Mouse (Mus musculus) erythroblast, adult 5-6 weeks (primary cell): ENCODE measurements around the gene Brd1. TPM values are rescaled to one million over a fixed set of nuclear protein-coding genes. Genes with fewer than 3 reads are reported as not detected.
A peak's percentile ranks its signal among the peaks of the same experiment; 100 is the strongest.
"Not testable (repeated sequence)": the region's sequence is repeated elsewhere in the genome, so short reads cannot be mapped to it uniquely, and the experiment has no call there.

Source experiments
- ATAC-seq: replicated peaks from 2 replicates; pipeline ENCODE4 v1.8.0; 2016; ENCODE audit warnings: moderate number of reproducible peaks, mild to moderate bottlenecking, moderate TSS enrichment, inconsistent platforms; ENCODE audit not compliant: poor library complexity, low FRiP score, severe bottlenecking
- total RNA-seq, 2 experiments: library from RNA; stranded (forward) in 1 of 2; stranded (reverse) in 1 of 2; fragments of 150-400 nt in 1 of 2; fragments of 200-764, 138-1000 nt in 1 of 2; gene quantifications; 2 replicates each; pipeline versions ENCODE4 v1.2.3 to v1.2.4; 2015 to 2017; ENCODE audit warnings: low replicate concordance in 2 of 2

Gene Brd1
- total RNA-seq, 2 experiments from 2014 or later: 11.1 to 39.0 TPM

DNA sequence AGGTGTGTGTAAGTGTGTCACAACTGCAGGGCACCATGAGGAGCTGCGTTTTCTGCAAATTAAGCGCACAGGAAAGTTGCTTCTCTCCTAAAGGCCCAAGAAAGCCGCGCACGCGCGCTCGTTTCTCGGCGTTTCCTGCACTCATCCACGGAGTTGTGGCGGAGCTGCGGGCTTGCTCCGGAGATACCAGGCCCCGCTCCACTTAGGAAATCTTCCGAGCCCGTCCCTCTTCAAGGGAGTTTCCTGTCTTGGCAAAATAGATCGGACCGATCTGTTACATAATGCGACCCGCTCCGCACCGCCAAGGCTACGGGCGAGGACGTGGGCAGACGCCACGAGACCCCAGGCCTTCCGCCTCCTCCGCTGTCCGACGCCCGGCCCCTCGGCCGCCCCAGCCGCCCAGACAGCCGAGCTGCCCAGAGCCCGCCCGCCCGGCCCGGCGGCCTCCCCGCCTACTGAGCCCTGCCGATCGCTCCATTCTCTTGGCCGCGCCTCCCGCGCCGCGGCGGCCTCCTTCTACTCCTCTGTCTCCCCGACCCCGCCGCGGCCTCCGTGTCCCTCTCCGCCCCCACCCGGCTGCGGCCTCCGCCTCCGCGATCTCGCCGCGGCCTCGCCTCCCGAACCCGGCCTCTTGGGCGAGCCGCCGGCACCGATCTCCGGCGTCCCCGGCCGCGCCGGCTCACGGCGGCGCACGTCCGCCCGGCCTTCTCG is 837 bp downstream of the Brd1 start:
- ATAC-seq: peak; percentile 55

DNA sequence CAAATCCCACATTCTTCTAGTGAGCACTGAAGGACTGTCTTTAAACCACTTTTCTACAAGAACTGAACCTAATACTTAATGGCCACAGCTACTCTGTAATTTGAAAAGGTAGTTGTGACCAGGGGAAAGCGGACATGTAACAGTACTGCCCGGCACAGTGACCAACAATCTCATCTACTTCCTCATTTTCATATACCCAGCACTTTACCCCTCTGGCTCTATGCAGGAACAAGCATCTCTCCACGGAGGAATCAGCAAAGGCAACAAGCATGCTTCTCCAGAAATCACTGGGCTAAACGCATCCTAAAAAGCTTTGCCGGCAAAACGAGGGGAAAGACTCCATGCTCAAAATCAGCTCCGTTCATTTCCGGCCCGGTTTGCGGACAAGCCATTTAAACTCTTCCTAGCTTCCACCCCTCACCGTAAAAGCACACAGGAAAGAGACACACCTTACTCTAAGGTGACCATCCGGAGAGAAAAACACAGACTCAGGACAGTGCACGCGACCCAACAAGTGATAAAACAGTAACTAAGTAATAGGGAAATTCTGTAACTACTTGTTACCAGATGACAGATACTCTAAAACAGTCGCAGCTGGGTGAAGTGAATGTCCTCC is 1.5 kb downstream of the Brd1 start:
- peak; percentile 13; the same call in 1 of the 2 replicates for ATAC-seq

DNA sequence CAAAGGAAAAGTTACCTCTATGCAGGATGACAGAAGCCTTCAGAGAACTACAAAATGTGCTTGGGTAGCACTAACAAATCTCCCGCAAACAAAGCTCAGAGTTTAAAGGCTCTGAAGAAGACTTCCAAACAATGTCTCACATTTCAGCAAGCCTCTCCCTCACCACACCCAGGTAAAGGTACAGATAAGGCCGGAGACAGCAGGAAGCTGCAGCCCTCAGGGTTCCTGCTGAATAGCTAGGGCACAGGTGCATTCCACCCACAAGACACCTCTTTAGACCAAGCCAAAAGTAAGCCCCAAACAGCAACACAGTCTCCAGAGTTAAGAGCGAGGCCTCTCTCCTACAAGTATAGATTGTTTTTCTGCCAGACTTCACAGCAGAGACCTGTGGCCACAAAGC is 3.3 kb downstream of the Brd1 start:
- no peak for ATAC-seq

DNA sequence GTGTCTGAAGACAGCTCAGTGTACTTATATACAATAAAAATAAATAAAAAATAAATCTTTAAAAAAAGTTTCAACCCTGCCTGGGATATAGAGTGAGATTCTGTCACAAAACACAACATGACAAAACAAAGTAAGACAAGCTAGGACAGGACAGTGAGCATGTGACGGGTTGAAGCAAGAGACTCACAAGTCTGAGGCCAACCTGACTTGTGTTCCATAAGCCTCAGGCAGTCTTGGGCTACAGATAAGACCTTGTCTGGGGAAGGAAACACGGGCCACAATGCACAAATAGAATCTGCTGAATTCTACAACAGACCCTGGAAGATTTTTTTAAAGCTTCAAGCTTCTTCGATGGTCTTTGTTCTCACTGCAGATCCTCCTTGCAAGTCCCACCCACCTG is 6.8 kb downstream of the Brd1 start:
- no peak for ATAC-seq

DNA sequence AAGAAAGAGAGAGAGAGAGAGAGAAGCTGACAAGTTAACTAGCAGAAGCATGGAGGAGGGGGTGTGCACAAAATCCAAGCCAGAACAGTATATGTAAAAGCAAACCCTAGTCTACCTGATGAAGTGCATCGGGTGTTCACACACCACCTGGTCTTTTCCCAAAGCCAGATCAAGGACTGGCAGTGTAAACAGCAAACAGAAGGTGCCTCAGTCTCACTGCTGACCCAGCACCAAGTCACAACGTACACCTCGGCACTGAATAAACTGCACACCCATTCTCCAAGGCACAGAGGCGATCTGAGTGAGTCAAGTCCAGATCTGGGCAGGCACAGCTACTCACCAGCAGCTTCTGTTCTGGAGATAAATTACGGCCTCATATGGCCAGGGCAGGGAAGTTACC is 9.0 kb downstream of the Brd1 start:
- ATAC-seq: no peak

DNA sequence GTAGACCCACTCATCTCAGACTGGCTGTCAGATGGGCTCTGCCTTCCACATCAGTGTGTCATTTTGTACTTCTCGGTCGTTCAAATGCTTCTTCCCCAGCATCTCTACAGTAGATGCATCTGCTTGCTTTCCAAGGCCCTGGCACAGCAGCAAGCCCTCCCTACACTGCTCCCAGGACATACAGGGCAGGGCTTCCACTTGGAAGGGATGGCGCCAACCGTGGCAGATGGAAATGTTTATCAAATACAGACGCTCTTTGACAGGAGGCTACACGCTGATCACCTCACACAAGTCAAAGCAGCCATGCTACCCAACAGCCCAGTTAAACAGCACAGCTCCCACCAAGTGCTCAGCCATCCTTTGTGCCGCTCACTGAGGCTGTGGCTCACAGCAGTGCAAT is 9.7 kb downstream of the Brd1 start:
- no peak for ATAC-seq

DNA sequence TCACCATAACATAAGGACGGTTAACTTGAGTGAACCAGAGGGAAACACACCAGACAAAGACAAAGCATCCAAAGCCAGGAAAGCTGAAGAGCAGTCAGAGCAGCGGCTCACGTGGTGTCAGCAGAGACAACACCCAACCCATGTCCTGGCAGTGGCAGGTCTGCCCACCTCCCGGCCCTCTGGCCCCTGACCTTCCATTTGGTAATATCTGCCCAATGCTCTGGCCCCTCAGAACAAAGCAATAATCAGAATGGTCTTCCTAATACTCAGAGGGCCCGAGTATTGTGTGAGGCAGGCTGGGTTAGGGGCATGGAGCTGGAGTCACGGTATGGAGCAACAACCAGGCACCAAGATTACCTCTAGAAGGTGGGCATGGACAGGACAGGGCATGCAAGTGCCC is 10.8 kb downstream of the Brd1 start:
- ATAC-seq: no peak

DNA sequence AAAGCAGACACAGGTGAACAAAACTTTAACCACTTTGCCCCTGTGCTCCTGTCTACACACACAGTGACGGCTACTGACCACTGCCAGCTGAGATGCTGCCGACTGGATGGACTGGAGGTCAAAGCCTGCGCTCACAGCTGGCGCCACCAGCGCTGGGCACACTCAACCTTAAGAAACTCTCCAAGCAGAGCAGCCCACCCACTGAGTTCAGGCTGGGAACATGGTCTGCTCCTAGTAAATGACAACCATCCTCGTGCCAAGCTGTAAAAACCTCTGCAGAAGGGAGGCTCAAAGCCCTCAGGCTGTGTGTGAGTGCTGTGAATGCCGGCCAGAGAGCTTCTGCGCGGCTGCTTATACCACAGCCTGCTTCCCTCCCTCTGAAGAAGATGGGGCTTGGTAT is 16.8 kb downstream of the Brd1 start:
- no peak for ATAC-seq

DNA sequence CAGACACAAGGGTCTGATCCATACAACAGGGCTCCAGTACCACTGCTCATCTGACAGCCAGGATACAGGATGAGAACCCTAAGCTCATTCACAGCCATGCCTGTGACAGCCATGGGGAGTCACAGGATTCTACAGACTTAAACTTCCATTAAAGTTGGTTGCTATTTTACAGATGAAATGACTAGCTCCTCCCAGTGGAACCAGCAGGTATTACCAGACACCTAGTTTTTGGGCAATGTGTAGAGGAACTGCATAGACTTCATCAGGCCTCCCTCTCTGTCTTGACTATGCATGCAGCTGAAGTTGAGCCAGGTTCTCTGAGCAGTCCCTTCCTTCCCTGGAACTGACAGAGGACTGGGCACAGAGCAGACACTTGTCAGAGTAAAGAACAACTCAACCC is 17.7 kb downstream of the Brd1 start:
- peak; percentile 70 for ATAC-seq

DNA sequence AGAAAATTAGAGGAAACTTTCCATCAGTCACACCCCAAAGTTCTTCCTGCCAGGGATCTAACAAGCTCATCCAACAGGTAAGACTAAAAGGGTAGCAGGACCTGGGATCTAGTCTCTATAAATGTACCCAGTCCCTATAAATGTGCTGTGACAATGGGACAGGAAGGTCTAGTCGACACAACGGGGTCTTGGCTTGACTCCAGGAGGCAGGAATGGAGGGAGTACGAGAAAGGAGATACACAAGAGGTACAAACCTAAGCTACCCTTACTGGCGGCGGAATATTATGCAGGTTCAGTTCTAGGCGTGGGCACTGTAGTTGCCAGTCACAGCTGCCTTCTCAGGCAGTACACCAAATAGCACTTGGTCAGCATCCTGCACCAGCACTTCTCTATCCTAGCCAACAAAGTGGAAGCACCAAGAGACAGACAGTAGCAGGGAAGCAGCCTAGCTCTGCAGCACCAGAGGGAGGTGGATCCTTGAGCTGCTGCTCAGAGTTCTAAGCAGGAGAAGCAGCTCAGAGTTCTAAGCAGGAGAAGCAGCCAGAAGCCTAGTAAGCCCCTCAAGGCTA is 19.9 kb downstream of the Brd1 start:
- ATAC-seq: no peak

DNA sequence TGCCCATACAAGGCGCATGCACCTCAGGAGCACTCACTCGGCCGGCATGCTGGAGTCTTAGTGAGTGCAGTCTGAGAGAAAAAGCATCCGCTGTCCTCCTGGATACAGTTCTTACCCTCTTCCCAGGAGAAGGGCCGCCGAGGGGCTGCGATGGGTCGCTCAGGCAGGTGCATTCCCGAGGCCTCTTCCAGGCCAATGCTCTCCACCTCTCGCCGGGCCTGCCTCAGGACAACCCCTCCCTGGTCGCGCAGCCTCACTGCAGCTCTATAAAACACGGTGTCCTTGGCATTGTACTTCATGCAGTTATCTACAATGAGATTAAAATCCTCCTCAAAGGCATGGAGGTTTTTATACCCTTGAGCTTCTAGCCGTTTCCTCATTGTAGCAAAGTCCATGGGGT is 21.5 kb downstream of the Brd1 start:
- no peak for ATAC-seq

DNA sequence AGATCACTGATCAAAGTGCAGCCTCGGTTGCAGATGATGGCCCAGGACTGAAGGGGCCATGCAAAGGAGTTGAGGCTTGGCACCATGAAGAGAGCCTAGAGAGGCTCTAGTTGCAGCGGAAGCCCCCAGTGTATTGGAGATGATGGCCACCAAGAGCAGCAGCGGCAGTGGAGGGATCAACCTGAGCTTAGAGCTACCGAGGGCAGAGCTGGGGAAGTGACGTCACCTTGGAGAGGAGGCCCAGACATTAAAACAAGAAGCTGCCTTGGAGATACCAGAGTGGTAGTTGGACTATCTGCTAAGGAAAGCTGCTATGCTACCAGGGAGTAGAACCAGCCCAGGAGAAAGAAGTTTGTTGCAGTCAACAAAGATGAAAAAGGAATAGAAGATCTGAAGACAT is 24.2 kb downstream of the Brd1 start:
- ATAC-seq: no peak

DNA sequence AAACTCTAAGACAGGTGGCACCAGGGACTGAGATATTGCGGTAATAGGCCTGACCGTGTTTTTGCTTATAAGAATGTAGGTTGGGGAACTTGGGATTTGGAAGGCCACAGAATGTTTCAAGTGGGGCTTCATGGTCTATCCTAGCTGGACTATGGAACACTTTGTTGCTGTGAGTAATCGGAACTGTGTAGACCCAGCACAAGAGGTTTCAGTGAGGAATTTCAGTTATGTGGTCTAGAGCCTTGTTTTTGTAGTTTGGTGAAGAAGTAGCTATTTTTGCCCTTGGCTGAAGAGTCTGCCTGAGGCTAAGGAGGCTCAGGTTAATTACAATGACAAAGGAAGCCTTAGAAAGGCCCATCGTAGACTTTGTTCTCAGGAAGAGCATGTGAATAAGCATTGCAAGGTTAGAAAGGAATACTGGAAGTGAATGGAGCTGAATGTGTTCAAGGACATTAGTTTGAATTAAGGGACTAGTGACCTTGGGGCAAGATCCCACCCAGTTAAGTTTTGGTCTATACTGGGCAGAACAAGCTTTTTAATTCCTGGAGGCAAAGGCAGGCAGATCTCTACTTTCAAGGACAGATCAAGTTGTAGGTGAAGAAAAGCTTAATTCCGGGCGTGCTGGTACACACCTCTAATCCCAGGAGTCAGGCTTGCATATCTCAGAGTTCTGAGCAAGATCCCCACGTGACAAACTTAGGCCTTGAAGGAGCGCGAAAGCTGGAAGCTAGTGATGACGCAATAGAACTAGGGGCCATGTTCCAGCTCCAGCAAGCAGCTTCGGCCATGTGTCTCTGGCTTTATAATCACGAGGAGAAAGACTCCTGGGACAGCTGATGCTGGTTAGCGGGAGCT is 25.1 kb downstream of the Brd1 start:
- ATAC-seq: no peak

DNA sequence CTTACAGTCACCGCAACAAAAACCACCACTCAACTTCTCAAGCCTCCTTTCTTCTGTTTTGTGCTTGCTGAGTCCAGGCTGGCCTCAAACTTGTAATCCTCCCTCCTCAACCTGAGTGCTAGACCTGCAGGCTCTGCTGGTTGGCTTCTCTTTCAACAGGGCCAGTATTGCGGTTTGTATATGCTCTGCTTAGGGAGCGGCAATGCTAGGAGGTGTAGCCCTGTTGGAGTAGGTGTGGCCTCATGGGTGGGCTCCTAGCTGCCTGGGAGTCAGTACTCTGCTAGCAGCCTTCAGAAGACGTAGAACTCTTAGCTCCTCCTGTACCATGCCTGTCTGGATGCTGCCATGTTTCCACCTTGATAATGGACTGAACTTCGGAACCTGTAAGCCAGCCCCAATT is 25.8 kb downstream of the Brd1 start:
- no peak for ATAC-seq

DNA sequence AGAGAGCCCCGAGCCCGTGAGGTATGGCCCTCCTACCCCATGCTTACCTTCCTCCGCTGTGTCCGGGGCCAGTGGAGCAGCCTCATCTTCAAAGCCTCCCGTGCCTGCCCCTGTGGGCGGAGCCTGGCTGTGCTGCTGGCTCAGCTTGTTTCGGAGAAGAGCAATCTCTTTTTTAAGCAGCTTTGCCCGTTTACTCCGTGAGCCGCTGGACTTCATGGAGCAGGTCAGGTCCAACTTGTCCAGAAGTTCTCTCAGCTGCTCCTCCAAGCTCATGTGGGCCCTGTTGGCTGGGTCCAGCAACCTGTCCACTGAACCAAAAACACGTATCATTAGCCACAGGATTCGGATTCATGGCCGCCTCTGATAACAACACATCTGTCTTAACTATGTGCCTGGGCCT is 27.0 kb downstream of the Brd1 start:
- not testable (repeated sequence) for ATAC-seq

DNA sequence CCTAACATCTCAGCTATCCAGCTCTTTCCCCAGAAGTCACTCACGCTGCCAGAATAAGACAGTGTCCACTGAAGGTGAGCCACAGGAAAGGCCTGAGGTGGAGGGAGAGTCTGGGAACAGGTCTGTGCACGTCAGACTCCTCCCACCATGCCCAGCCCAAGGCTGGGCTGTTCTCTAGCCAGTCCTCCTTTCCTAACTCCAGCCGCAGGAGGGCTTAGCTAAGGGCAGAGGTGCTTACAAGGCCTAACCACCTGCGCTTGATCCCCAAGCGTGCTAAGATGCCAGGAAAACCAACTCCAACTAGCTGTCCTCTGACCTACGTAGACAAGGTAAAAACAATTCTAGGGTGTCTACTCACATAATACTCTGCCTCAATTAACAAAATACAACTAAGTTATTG is 27.7 kb downstream of the Brd1 start:
- no peak for ATAC-seq

DNA sequence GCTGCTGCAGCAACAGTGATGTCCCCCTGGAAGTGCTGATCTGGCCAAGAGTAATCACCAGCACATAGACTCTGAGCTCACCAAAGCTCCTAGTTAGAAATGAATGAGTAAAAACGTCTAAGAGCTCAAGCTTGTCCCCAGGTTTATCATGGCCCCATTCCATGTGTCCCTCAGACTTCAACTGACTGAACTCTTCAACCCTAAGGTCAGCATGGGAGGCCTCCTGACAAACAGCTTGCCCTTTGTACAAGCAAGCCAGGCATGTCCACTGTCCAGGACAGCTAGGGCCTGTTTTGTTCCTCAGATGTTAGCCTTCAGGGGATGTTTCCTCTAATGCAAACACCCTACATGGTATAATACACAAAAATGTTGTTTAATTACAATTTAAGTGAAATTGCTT is 29.7 kb downstream of the Brd1 start:
- ATAC-seq: no peak

DNA sequence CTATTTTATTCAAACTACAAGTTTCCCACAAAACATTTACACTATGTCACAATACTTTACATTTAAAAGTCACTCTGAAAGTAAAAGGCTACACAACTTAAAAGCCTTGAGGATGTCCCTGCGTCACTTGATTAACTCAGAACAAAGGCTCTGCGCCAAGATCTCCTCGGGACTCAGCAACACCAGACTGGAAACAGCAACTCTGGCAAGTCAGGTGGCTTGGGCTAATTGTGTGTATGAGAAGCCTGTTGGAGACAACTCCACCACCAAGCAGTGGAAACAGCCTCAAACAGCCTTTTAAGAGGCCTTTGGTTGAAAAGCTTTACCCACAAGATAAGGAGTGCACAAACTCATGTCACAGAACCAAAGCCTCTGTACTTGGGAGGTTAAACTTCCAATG is 31.5 kb downstream of the Brd1 start:
- no peak for ATAC-seq

DNA sequence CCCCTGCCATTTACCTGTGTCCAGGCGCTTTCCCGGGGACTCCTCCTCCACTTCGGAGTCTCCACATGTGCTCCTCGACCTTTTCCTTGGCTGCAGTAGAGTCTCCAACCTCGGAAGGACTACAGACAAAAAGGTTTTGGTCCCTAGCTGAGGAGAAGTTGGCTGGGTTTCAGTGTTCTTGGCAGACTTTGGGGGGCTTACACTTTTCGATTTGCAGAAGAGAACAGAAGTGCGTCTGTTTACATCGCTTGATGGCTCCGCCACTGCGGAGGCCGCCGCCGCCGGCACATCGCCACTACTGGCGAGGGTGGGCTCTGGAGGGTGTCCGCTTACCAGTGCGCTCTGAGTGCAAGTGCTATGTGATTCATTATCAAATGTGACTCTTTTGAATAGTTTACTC is 33.3 kb downstream of the Brd1 start:
- ATAC-seq: no peak

DNA sequence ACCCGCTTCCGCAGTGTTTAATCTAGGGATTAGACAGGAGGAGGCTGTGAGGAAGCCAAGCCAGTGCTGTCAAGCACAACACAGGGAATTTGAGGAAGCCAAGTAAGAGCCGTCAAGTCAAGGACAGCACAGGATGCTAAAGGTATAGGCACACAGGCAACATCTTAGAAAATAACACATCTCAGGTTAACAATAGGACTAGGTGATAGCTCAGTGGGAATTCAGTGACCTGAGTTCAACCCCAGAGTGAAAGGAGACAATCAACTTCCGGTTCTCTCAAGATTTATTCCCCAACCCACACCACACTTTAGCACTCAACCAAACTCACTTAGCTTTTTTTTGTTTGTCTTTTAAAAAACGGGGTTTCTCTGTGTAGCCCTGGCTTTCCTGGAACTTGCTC is 34.5 kb downstream of the Brd1 start:
- ATAC-seq: no peak

DNA sequence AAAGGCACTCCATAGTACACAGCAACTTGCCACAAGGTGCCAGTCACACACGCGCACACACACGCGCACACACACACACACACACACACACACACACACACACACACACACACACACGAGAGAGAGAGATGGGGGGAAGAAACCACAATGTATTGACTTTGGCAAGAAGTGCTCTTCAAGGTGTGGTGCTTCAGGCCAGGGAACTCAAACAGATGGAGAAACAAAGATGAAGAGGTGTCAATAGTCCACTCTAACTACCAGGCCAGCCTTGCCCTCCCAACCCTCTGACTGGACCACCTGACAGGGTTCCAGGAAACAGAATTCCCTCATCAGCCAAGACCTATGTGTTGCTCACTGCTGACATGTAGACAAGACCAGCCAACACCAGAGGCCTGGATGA is 36.4 kb downstream of the Brd1 start:
- no peak for ATAC-seq
